Mouse (Mus musculus): ENCODE measurements at regions not wholly inside any gene's neighbourhood (a gene's known extent, or its start where the extent isn't known, plus 50 kb on each side); places are given as distances from the start of the nearest gene placed in this dataset.

GRCm38 (mm10) chr2:172613891-172614391, 64.5 kb downstream of the Tfap2c start:
- no peak for ATAC-seq (ENCODE audit: insufficient read depth, low FRiP score, low TSS enrichment)
- Histone ChIP-seq H3K4me1 (ENCODE audit: control insufficient read depth, insufficient read depth, low read length) (peaks cover 3% of the 10 kb centered on the region; the same call in 1 of the 2 replicates), H3K4me3 (ENCODE audit: low read depth, low read length) (peak overlapping the region; percentile 17), H3K9ac (ENCODE audit: low read length) (peak overlapping the region; percentile 23; the same call in 1 of the 2 replicates), H3K4me2 (ENCODE audit: low read depth) (peak overlapping the region; percentile 41), H3K27me3 (ENCODE audit: control insufficient read depth, insufficient read depth, low read length) (peaks cover 13% of the 10 kb centered on the region; the same call in 1 of the 2 replicates), H3K36me3 (ENCODE audit: control insufficient read depth, insufficient read depth, low read length) (no peaks in the 10 kb centered on the region), H3K27ac (ENCODE audit: low read depth, low read length) (no peak overlapping the region), H3K9me3 (ENCODE audit: control insufficient read depth, low read length) (no peaks in the 10 kb centered on the region)
- WGBS = 1% methylated on average over 18 of the region's 18 CpGs
- DNase-seq (ENCODE audit: low spot score) = peak; percentile 50

DNA sequence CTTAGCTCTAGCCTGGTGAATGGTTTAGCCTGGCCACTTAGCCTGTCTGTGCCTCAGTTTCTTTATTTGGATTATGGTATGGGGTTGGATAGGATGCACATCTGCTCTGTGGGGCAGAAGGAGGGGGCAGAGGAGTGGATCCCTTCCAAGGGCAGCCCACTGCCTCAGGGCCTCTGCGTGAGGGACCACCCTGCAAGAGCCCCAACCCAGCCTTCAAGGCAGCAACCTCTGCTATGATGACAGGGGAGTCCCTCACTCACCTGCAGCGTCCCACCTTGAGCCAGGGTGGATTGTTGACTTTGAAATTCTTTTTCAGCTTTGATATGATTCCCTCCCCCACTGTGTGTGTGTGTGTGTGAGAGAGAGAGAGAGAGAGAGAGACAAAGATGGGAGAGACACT, 65.8 kb downstream of the Tfap2c start:
- WGBS = 14% methylated on average over 2 of the region's 2 CpGs
- H3K27me3 ChIP-seq (ENCODE audit: control insufficient read depth, insufficient read depth, low read length) = peaks cover 13% of the 10 kb centered on the region; the same call in 1 of the 2 replicates
- H3K4me3 ChIP-seq (ENCODE audit: low read depth, low read length) = no peak overlapping the region
- peaks cover 3% of the 10 kb centered on the region; the same call in 1 of the 2 replicates for H3K4me1 ChIP-seq (ENCODE audit: control insufficient read depth, insufficient read depth, low read length)
- H3K9me3 ChIP-seq (ENCODE audit: control insufficient read depth, low read length) = no peaks in the 10 kb centered on the region
- H3K9ac ChIP-seq (ENCODE audit: low read length) = no peak overlapping the region
- H3K27ac ChIP-seq (ENCODE audit: low read depth, low read length) = no peak overlapping the region
- no peak for DNase-seq (ENCODE audit: low spot score)
- no peaks in the 10 kb centered on the region for H3K36me3 ChIP-seq (ENCODE audit: control insufficient read depth, insufficient read depth, low read length)
- H3K4me2 ChIP-seq (ENCODE audit: low read depth) = no peak overlapping the region
- no peak for ATAC-seq (ENCODE audit: insufficient read depth, low FRiP score, low TSS enrichment)

GRCm38 (mm10) chr2:172615582-172615981, 66.2 kb downstream of the Tfap2c start:
- H3K4me3 ChIP-seq (ENCODE audit: low read depth, low read length) = no peak overlapping the region
- no peak for ATAC-seq (ENCODE audit: insufficient read depth, low FRiP score, low TSS enrichment)
- no peaks in the 10 kb centered on the region for H3K9me3 ChIP-seq (ENCODE audit: control insufficient read depth, low read length)
- DNase-seq (ENCODE audit: low spot score) = no peak
- no peaks in the 10 kb centered on the region for H3K36me3 ChIP-seq (ENCODE audit: control insufficient read depth, insufficient read depth, low read length)
- no peak overlapping the region for H3K4me2 ChIP-seq (ENCODE audit: low read depth)
- no peak overlapping the region for H3K9ac ChIP-seq (ENCODE audit: low read length)
- peaks cover 3% of the 10 kb centered on the region; the same call in 1 of the 2 replicates for H3K4me1 ChIP-seq (ENCODE audit: control insufficient read depth, insufficient read depth, low read length)
- H3K27ac ChIP-seq (ENCODE audit: low read depth, low read length) = no peak overlapping the region
- WGBS = 21% methylated on average over 4 of the region's 4 CpGs
- H3K27me3 ChIP-seq (ENCODE audit: control insufficient read depth, insufficient read depth, low read length) = peaks cover 13% of the 10 kb centered on the region; the same call in 1 of the 2 replicates

- no peaks in the 10 kb centered on the region for H3K9me3 ChIP-seq (ENCODE audit: control insufficient read depth, low read length)
- peaks cover 8% of the 10 kb centered on the region; the same call in 1 of the 2 replicates for H3K27me3 ChIP-seq (ENCODE audit: control insufficient read depth, insufficient read depth, low read length)
- peaks cover 3% of the 10 kb centered on the region; the same call in 1 of the 2 replicates for H3K4me1 ChIP-seq (ENCODE audit: control insufficient read depth, insufficient read depth, low read length)
- H3K36me3 ChIP-seq (ENCODE audit: control insufficient read depth, insufficient read depth, low read length) = no peaks in the 10 kb centered on the region
- WGBS = 88% methylated on average over 7 of the region's 7 CpGs
- H3K4me2 ChIP-seq (ENCODE audit: low read depth) = no peak overlapping the region
- no peak overlapping the region for H3K4me3 ChIP-seq (ENCODE audit: low read depth, low read length)
- no peak overlapping the region for H3K9ac ChIP-seq (ENCODE audit: low read length)
- H3K27ac ChIP-seq (ENCODE audit: low read depth, low read length) = no peak overlapping the region
- ATAC-seq (ENCODE audit: insufficient read depth, low FRiP score, low TSS enrichment) (no peak), DNase-seq (ENCODE audit: low spot score) (no peak)
Observed at GRCm38 (mm10) chr2:172619168-172619567, 69.8 kb downstream of the Tfap2c start.

- H3K27ac ChIP-seq (ENCODE audit: low read depth, low read length) = no peak overlapping the region
- H3K27me3 ChIP-seq (ENCODE audit: control insufficient read depth, insufficient read depth, low read length) = peaks cover 3% of the 10 kb centered on the region; the same call in 1 of the 2 replicates
- H3K9ac ChIP-seq (ENCODE audit: low read length) = no peak overlapping the region
- H3K4me1 ChIP-seq (ENCODE audit: control insufficient read depth, insufficient read depth, low read length) = no peaks in the 10 kb centered on the region
- no peak overlapping the region for H3K4me2 ChIP-seq (ENCODE audit: low read depth)
- H3K4me3 ChIP-seq (ENCODE audit: low read depth, low read length) = no peak overlapping the region
- H3K36me3 ChIP-seq (ENCODE audit: control insufficient read depth, insufficient read depth, low read length) = no peaks in the 10 kb centered on the region
- H3K9me3 ChIP-seq (ENCODE audit: control insufficient read depth, low read length) = no peaks in the 10 kb centered on the region
- no peak for ATAC-seq (ENCODE audit: insufficient read depth, low FRiP score, low TSS enrichment)
- WGBS = 59% methylated on average over 5 of the region's 5 CpGs
- no peak for DNase-seq (ENCODE audit: low spot score)
Observed at GRCm38 (mm10) chr2:172620001-172620400, 70.6 kb downstream of the Tfap2c start.

GRCm38 (mm10) chr2:172623707-172624106, 74.3 kb downstream of the Tfap2c start:
- no peaks in the 10 kb centered on the region for H3K9me3 ChIP-seq (ENCODE audit: control insufficient read depth, low read length)
- no peak overlapping the region for H3K4me2 ChIP-seq (ENCODE audit: low read depth)
- no peak overlapping the region for H3K4me3 ChIP-seq (ENCODE audit: low read depth, low read length)
- H3K27ac ChIP-seq (ENCODE audit: low read depth, low read length) = no peak overlapping the region
- no peaks in the 10 kb centered on the region for H3K36me3 ChIP-seq (ENCODE audit: control insufficient read depth, insufficient read depth, low read length)
- H3K4me1 ChIP-seq (ENCODE audit: control insufficient read depth, insufficient read depth, low read length) = no peaks in the 10 kb centered on the region
- 0 out of 2 replicates have a peak, but pooled peaks cover 2% of the 10 kb centered on the region for H3K27me3 ChIP-seq (ENCODE audit: control insufficient read depth, insufficient read depth, low read length)
- WGBS = 11% methylated on average over 14 of the region's 14 CpGs
- ATAC-seq (ENCODE audit: insufficient read depth, low FRiP score, low TSS enrichment) = no peak
- no peak overlapping the region for H3K9ac ChIP-seq (ENCODE audit: low read length)
- DNase-seq (ENCODE audit: low spot score) = no peak

GRCm38 (mm10) chr2:172627353-172628306, 78.2 kb downstream of the Tfap2c start:
- Histone ChIP-seq H3K4me3 (ENCODE audit: low read depth, low read length) (no peak overlapping the region), H3K9me3 (ENCODE audit: control insufficient read depth, low read length) (no peaks in the 10 kb centered on the region), H3K4me2 (ENCODE audit: low read depth) (no peak overlapping the region), H3K9ac (ENCODE audit: low read length) (no peak overlapping the region), H3K4me1 (ENCODE audit: control insufficient read depth, insufficient read depth, low read length) (no peaks in the 10 kb centered on the region), H3K27me3 (ENCODE audit: control insufficient read depth, insufficient read depth, low read length) (0 out of 2 replicates have a peak, but pooled peaks cover 2% of the 10 kb centered on the region), H3K36me3 (ENCODE audit: control insufficient read depth, insufficient read depth, low read length) (no peaks in the 10 kb centered on the region), H3K27ac (ENCODE audit: low read depth, low read length) (no peak overlapping the region)
- DNase-seq (ENCODE audit: low spot score) (no peak), ATAC-seq (ENCODE audit: insufficient read depth, low FRiP score, low TSS enrichment) (no peak)
- 77% methylated on average over 20 of the region's 20 CpGs for WGBS

DNA sequence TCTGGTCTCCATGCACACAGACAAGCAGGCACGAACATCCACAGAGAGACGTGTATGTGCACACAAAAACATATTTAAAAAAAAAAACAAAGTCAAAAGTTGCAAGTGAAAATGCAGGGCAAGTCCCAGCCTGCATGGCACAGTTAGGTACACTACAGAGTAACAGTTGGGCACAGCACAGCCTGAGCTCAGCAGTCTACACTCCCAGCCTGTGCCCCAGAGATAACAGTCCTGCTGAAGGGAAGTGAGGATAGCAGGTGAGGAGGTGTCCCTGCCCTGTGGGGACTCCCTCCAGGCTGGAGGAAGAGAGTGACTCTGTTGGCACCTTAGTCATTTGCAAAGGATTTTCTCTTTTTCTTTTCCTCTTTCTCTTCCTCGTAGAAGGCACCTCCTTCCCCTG, 80.9 kb downstream of the Tfap2c start:
- ATAC-seq (ENCODE audit: insufficient read depth, low FRiP score, low TSS enrichment) (no peak), DNase-seq (ENCODE audit: low spot score) (no peak)
- no peak overlapping the region for H3K9ac ChIP-seq (ENCODE audit: low read length)
- H3K36me3 ChIP-seq (ENCODE audit: control insufficient read depth, insufficient read depth, low read length) = no peaks in the 10 kb centered on the region
- H3K27ac ChIP-seq (ENCODE audit: low read depth, low read length) = no peak overlapping the region
- H3K4me2 ChIP-seq (ENCODE audit: low read depth) = no peak overlapping the region
- H3K9me3 ChIP-seq (ENCODE audit: control insufficient read depth, low read length) = no peaks in the 10 kb centered on the region
- 77% methylated on average over 3 of the region's 3 CpGs for WGBS
- H3K27me3 ChIP-seq (ENCODE audit: control insufficient read depth, insufficient read depth, low read length) = no peaks in the 10 kb centered on the region
- H3K4me1 ChIP-seq (ENCODE audit: control insufficient read depth, insufficient read depth, low read length) = no peaks in the 10 kb centered on the region
- no peak overlapping the region for H3K4me3 ChIP-seq (ENCODE audit: low read depth, low read length)
